Mouse (Mus musculus): ENCODE measurements around the gene Atxn2. TPM values are rescaled to one million over a fixed set of nuclear protein-coding genes. Genes with fewer than 3 reads are reported as not detected.

The Atxn2 gene
- total and polyA plus RNA-seq, 2 experiments: 58.5 to 92.8 TPM

DNA sequence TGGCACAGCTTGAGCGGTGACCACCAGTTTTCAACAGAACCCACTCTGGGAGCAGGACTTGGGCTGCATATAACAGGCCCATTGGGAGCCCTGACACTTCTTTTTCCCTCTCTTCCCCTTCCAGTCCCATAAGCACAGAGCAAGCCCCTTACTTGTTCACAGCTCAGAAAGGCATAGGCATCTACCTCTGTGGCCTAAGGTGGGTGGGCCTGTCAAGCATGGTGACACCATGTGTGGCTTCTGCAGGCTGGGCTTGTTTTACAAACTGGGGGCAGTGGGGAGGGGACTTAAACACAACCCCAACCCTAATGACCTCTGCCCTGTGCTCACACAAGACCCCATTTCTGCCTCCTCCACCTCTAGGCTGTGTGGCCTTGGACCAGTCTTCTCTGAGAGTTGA, 112.5 kb downstream of the Atxn2 start:
- H3K79me2 ChIP-seq (ENCODE audit: control insufficient read depth, insufficient read depth, low read length): peaks cover 33% of the 10 kb centered on the region; the same call in 1 of the 2 replicates
- H3K27ac ChIP-seq (replicated peaks; ENCODE audit: insufficient read depth, low read depth, low read length): peak overlapping the region; percentile 3; the same call in 1 of the 2 replicates
- peaks cover 16% of the 10 kb centered on the region for H3K4me1 ChIP-seq (ENCODE audit: control insufficient read depth, insufficient read depth, low read length)
- H3K4me3 ChIP-seq (ENCODE audit: insufficient read depth, low read depth, low read length): no peak overlapping the region
- H3K27me3 ChIP-seq (ENCODE audit: control insufficient read depth, insufficient read depth, low read length): no peaks in the 10 kb centered on the region
- H3K9ac ChIP-seq (ENCODE audit: low read depth, low read length): no peak overlapping the region
- peaks cover 18% of the 10 kb centered on the region; the same call in 1 of the 2 replicates for H3K36me3 ChIP-seq (ENCODE audit: control insufficient read depth, insufficient read depth, low read length)
- no peak for TF ChIP-seq POLR2A (IDR thresholded peaks at IDR 0.05; ENCODE audit: extremely low read depth, insufficient read depth, low read length)
- TF ChIP-seq CTCF (IDR thresholded peaks at IDR 0.05; ENCODE audit: low read depth, low read length): no peak
- 96% methylated on average over 1 of the region's 1 CpGs for WGBS
- DNase-seq (ENCODE audit: extremely low read depth, low read depth, low spot score): no peak

DNA sequence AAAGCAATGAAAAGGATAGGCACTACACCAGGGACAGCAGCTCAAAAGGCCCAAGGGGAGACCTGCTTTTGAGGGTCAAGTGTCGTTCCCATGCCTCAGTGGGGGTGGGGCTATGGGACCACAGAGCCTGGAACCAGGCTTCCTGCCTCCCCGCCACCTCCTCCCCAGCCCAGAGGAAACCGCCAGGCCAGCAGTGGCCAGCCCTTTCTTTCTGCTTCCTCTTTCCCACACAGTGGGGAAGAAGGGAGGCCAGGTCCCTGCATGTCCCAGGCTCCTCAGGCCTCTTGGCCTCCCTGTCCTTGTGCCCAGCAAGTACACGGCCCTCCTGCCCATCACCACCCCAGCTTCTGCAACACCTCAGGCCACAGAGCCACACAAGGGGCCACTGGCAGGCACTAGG, 113.0 kb downstream of the Atxn2 start:
- peak overlapping the region; percentile 63 for H3K27ac ChIP-seq (replicated peaks; ENCODE audit: insufficient read depth, low read depth, low read length)
- no peak for DNase-seq (ENCODE audit: extremely low read depth, low read depth, low spot score)
- H3K4me3 ChIP-seq (ENCODE audit: insufficient read depth, low read depth, low read length): no peak overlapping the region
- H3K36me3 ChIP-seq (ENCODE audit: control insufficient read depth, insufficient read depth, low read length): peaks cover 18% of the 10 kb centered on the region; the same call in 1 of the 2 replicates
- peak overlapping the region; percentile 36; the same call in 1 of the 2 replicates for H3K9ac ChIP-seq (ENCODE audit: low read depth, low read length)
- WGBS: 68% methylated on average over 4 of the region's 4 CpGs
- TF ChIP-seq CTCF (IDR thresholded peaks at IDR 0.05; ENCODE audit: low read depth, low read length): no peak
- TF ChIP-seq POLR2A (IDR thresholded peaks at IDR 0.05; ENCODE audit: extremely low read depth, insufficient read depth, low read length): no peak
- no peaks in the 10 kb centered on the region for H3K27me3 ChIP-seq (ENCODE audit: control insufficient read depth, insufficient read depth, low read length)
- peaks cover 16% of the 10 kb centered on the region for H3K4me1 ChIP-seq (ENCODE audit: control insufficient read depth, insufficient read depth, low read length)
- H3K79me2 ChIP-seq (ENCODE audit: control insufficient read depth, insufficient read depth, low read length): peaks cover 37% of the 10 kb centered on the region; the same call in 1 of the 2 replicates

DNA sequence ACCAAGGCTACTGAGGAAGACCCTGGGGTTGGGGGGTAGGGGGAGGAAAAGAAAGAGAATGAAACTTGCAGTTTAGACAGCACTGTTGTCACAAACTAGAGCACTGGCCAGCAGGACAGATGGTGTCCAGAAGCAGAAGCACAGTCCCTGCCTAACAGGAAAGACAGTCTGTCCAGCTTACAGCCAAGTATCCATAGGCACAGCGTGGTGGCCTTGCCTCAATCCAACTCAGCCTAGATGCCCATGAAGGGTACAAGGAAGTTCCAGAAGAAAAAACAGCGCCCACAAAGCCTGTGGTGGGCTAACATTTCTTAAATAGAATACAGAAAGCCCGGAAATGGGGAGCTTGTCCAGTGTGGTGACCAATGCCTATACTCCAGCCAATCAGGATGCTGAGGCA, 114.5 kb downstream of the Atxn2 start:
- Histone ChIP-seq H3K27ac (replicated peaks; ENCODE audit: insufficient read depth, low read depth, low read length) (no peak overlapping the region), H3K4me1 (ENCODE audit: control insufficient read depth, insufficient read depth, low read length) (peaks cover 16% of the 10 kb centered on the region), H3K36me3 (ENCODE audit: control insufficient read depth, insufficient read depth, low read length) (peaks cover 18% of the 10 kb centered on the region; the same call in 1 of the 2 replicates), H3K4me3 (ENCODE audit: insufficient read depth, low read depth, low read length) (no peak overlapping the region), H3K27me3 (ENCODE audit: control insufficient read depth, insufficient read depth, low read length) (no peaks in the 10 kb centered on the region), H3K9ac (ENCODE audit: low read depth, low read length) (no peak overlapping the region), H3K79me2 (ENCODE audit: control insufficient read depth, insufficient read depth, low read length) (peaks cover 49% of the 10 kb centered on the region)
- TF ChIP-seq CTCF (IDR thresholded peaks at IDR 0.05; ENCODE audit: low read depth, low read length) (no peak), POLR2A (IDR thresholded peaks at IDR 0.05; ENCODE audit: extremely low read depth, insufficient read depth, low read length) (no peak)
- no peak for DNase-seq (ENCODE audit: extremely low read depth, low read depth, low spot score)
- 90% methylated on average over 3 of the region's 3 CpGs for WGBS

DNA sequence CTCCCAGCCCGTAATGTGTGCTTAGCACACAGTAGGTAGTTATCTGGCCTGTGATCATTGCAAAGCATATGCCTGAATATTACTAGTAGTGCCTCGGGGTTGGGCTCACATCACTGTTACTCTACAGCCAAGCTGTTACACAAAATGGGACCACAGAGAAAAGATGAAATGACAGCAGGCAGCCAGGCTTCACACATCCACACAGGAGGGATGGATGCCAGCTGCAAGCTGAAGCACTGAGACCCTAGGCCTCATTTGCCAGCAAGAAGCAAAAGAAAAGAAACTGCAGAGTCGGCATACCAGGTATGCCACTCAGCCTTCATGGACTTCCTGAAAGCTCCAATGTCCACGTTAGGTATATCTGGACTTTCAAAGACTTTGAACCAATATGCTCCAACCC, 116.7 kb downstream of the Atxn2 start:
- DNase-seq (ENCODE audit: extremely low read depth, low read depth, low spot score): no peak
- H3K4me1 ChIP-seq (ENCODE audit: control insufficient read depth, insufficient read depth, low read length): peaks cover 28% of the 10 kb centered on the region
- H3K36me3 ChIP-seq (ENCODE audit: control insufficient read depth, insufficient read depth, low read length): peaks cover 15% of the 10 kb centered on the region; the same call in 1 of the 2 replicates
- WGBS: 82% methylated on average over 4 of the region's 4 CpGs
- H3K79me2 ChIP-seq (ENCODE audit: control insufficient read depth, insufficient read depth, low read length): peaks cover 70% of the 10 kb centered on the region
- H3K4me3 ChIP-seq (ENCODE audit: insufficient read depth, low read depth, low read length): no peak overlapping the region
- TF ChIP-seq CTCF (IDR thresholded peaks at IDR 0.05; ENCODE audit: low read depth, low read length): no peak
- no peak overlapping the region for H3K9ac ChIP-seq (ENCODE audit: low read depth, low read length)
- no peaks in the 10 kb centered on the region for H3K27me3 ChIP-seq (ENCODE audit: control insufficient read depth, insufficient read depth, low read length)
- H3K27ac ChIP-seq (replicated peaks; ENCODE audit: insufficient read depth, low read depth, low read length): no peak overlapping the region

DNA sequence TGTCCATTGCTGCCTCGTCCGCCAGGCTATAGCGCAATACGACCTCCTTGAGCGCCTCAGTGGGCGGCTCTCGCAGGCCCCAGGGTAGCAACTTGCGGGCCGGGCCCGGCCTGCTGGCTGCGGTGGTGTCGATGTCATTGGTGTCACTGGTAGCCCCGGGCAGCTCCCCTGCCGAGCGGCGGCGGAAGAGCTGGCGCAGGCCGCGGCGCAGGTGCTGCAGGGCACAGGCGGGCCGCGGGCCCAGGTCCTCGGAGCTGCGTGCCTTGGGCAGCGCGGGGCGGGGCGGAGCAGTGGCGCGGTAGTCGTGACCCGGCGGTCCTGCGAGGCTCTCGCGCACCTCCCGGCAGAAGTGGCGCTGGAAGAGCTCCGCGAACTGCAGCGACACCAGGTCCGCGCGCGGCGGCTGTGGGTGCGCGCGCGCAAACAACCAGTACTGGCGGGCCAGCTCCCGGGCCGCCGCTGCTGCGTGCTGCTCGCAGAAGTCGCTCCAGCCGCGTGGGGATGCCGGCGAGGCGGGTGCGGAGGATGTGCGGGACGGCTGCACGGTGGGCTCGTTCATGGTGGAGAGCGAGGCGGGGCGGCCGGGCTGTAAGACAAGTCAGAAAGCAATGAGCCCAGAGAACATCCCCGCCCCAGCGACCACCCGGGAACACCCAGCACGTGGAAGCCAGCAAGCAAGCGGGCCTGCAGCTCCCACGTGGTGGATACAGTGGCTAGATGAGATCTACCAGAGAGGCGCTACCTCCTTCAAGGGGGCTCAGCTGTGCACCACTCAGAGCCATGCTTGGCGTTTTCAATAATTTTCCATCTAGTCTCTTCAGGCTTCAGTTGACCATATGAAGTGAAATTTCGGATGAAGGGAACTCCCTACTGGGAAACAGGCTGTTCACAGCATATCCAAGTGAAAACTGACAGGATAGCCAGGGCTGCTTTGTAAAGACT, 117.6 kb downstream of the Atxn2 start:
- H3K27me3 ChIP-seq (ENCODE audit: control insufficient read depth, insufficient read depth, low read length): no peaks in the 10 kb centered on the region
- no peak for DNase-seq (ENCODE audit: extremely low read depth, low read depth, low spot score)
- peaks cover 15% of the 10 kb centered on the region; the same call in 1 of the 2 replicates for H3K36me3 ChIP-seq (ENCODE audit: control insufficient read depth, insufficient read depth, low read length)
- no peak overlapping the region for H3K27ac ChIP-seq (replicated peaks; ENCODE audit: insufficient read depth, low read depth, low read length)
- H3K4me1 ChIP-seq (ENCODE audit: control insufficient read depth, insufficient read depth, low read length): peaks cover 24% of the 10 kb centered on the region
- no peak for TF ChIP-seq POLR2A (IDR thresholded peaks at IDR 0.05; ENCODE audit: extremely low read depth, insufficient read depth, low read length)
- no peak for TF ChIP-seq CTCF (IDR thresholded peaks at IDR 0.05; ENCODE audit: low read depth, low read length)
- peaks cover 72% of the 10 kb centered on the region for H3K79me2 ChIP-seq (ENCODE audit: control insufficient read depth, insufficient read depth, low read length)
- H3K9ac ChIP-seq (ENCODE audit: low read depth, low read length): no peak overlapping the region
- no peak overlapping the region for H3K4me3 ChIP-seq (ENCODE audit: insufficient read depth, low read depth, low read length)
- WGBS: 90% methylated on average over 82 of the region's 82 CpGs
